Mouse (Mus musculus) neural tube, embryonic 13.5 days (tissue): ENCODE results near the gene Slc2a12. TPM values are rescaled to one million over a fixed set of nuclear protein-coding genes. Genes with fewer than 3 reads are reported as not detected.

Experiments used
- ATAC-seq: fragments of 200-750 bp; cut with Nextera tagmentation; 2 replicates; pipeline ENCODE4 v1.8.0; 2017; ENCODE audit warnings: low read depth, mild to moderate bottlenecking, moderate TSS enrichment, moderate library complexity
- H3K27ac ChIP-seq: fragments of 300-500 bp; sonication (generic); replicated peaks from 2 replicates; pipeline ENCODE4 v1.5.1; 2015; ENCODE audit warnings: moderate library complexity, mild to moderate bottlenecking, inconsistent platforms
- H3K27me3 ChIP-seq: fragments of 300-500 bp; sonication (generic); 2 replicates; pipeline ENCODE4 v1.6.1; 2015; ENCODE audit warnings: mild to moderate bottlenecking, inconsistent platforms
- H3K36me3 ChIP-seq: fragments of 300-500 bp; sonication (generic); 2 replicates; pipeline ENCODE4 v1.6.1; 2015; ENCODE audit warnings: mild to moderate bottlenecking, inconsistent platforms
- H3K4me1 ChIP-seq: fragments of 300-500 bp; sonication (generic); replicated peaks from 2 replicates; pipeline ENCODE4 v1.6.1; 2015; ENCODE audit warnings: inconsistent platforms
- H3K4me2 ChIP-seq: fragments of 300-500 bp; sonication (generic); 2 replicates; pipeline ENCODE4 v1.6.1; 2015; ENCODE audit warnings: inconsistent platforms, mild to moderate bottlenecking, moderate library complexity
- H3K4me3 ChIP-seq: fragments of 300-500 bp; sonication (generic); 2 replicates; pipeline ENCODE4 v1.5.1; 2015; ENCODE audit warnings: mild to moderate bottlenecking, inconsistent platforms
- H3K9ac ChIP-seq: fragments of 300-500 bp; sonication (generic); 2 replicates; pipeline ENCODE4 v1.6.1; 2015; ENCODE audit warnings: moderate library complexity, mild to moderate bottlenecking, inconsistent platforms
- H3K9me3 ChIP-seq: fragments of 300-500 bp; sonication (generic); 2 replicates; pipeline ENCODE4 v1.6.1; 2016; ENCODE audit warnings: inconsistent platforms
- WGBS: fragments of 180-500 bp; shearing (Covaris S2); methylation state at CpG from one replicate; pipeline ENCODE4 v1.1.7; 2015; 5-methylcytosine and 5-hydroxymethylcytosine counted together
- microRNA-seq: library from miRNA; unstranded; fragments of <30 nt; microRNA quantifications from one replicate; pipeline ENCODE4, GENCODE M21; 2016
- polyA plus RNA-seq: library from polyadenylated mRNA; unstranded; fragments of >200 nt; fragmentation: Nextera tagmentation; extraction: Ambion mirVana; gene quantifications from 2 replicates; pipeline ENCODE4 v1.2.1, GENCODE M21; 2015

Gene Slc2a12
- polyA plus RNA-seq, 1 experiment from 2014 or later = 1.4 TPM

- H3K9ac ChIP-seq = no peak overlapping the region
- peak overlapping the region; percentile 47 for H3K27ac ChIP-seq
- WGBS = 48% methylated on average over 13 of the region's 13 CpGs
- ATAC-seq = peak; percentile 96
- H3K27me3 ChIP-seq = no peaks in the 10 kb centered on the region
- no peaks in the 10 kb centered on the region for H3K36me3 ChIP-seq
- no peak overlapping the region for H3K4me3 ChIP-seq
- peaks cover 15% of the 10 kb centered on the region for H3K4me1 ChIP-seq
- H3K4me2 ChIP-seq = no peak overlapping the region
- H3K9me3 ChIP-seq = no peaks in the 10 kb centered on the region
Measured at GRCm38 (mm10) chr10:22746334-22747322, 101.8 kb downstream of the Slc2a12 start.

- Histone ChIP-seq H3K4me2 (no peak overlapping the region), H3K4me1 (peaks cover 14% of the 10 kb centered on the region), H3K27ac (no peak overlapping the region), H3K36me3 (no peaks in the 10 kb centered on the region), H3K9ac (no peak overlapping the region), H3K27me3 (no peaks in the 10 kb centered on the region), H3K9me3 (no peaks in the 10 kb centered on the region), H3K4me3 (no peak overlapping the region)
- 77% methylated on average over 5 of the region's 5 CpGs for WGBS
- ATAC-seq = no peak
Measured at GRCm38 (mm10) chr10:22751175-22751682, 106.4 kb downstream of the Slc2a12 start.

Small RNA genes within 50 kb of the gene (microRNA-seq; reads per million reads assigned to microRNA genes)
- gene Mir7663 = 0.59 reads per million

Other genes with a start within 250 kb of the Slc2a12 start
- gene Tbpl1, start 86.9 kb downstream of the Slc2a12 start, polyA plus RNA-seq = 101 and 109 TPM in 2 replicates
- 1.3 and 3.4 TPM in 2 replicates for gene Tcf21, start 175.2 kb downstream of the Slc2a12 start, polyA plus RNA-seq